Mouse (Mus musculus) gastrocnemius, postnatal 14 days (tissue): Measurements from ENCODE around the gene Prph2. TPM values are rescaled to one million over a fixed set of nuclear protein-coding genes. Genes with fewer than 3 reads are reported as not detected.

Source experiments
- DNase-seq: peaks from one replicate; pipeline ENCODE4 v3.0.0; 2021; ENCODE audit warnings: mixed read lengths
- intact Hi-C: fragments of 180-260 bp; cut with DNase I; formaldehyde crosslinking; loops from one replicate; pipeline ENCODE4 v1.15.1; 2025; ENCODE audit warnings: low total_unique reads
- total RNA-seq, 2 experiments: library from RNA; stranded (reverse); gene quantifications; 2 replicates each; pipeline ENCODE4 v1.2.3; 2021

Prph2 gene
- total RNA-seq, 2 experiments from 2014 or later = not detected

DNA sequence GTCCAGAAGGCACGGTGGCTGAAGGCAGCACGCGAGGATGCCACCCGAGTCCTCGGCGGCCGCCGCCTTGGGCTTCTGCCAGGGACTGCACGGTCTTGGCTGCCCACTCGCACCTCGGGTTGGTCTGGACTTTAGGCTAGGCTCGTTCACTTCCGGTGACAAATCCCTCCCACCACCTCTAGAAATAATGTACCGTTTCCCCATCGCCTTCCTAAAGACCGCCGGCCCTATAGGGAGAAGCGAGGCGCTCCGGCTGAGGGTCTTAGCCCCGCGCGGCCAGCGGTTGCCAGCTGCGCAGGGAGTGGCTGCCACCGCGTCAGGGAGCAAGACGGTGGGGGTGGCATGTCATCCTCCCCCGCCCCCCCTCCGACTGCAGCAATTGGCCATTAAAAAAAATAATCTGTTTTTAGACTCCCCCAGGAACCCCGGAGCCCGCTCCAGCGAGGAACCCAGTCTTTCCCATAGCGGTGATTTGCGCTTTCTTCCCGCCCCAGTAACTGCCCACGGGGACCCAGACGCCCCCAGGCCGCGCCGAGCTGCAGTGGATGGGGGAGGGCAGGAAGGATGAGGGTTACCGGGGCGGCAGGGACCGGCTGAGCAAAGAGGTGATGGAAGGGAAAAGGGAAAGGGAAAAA is 20.7 kb upstream of the Prph2 start:
- intact Hi-C loops = no loop called here
- DNase-seq = peak; percentile 82

GRCm38 (mm10) chr17:46890116-46890815 is 20.0 kb upstream of the Prph2 start, which contains the start of gene Tbcc:
Gene Tbcc (plus strand): TSS chr17:46890684.
- intact Hi-C loops = no loop called here
- DNase-seq = peak; percentile 97

- DNase-seq = peak; percentile 47
- intact Hi-C loops = no loop called here
These were observed 19.2 kb upstream of the Prph2 start for GRCm38 (mm10) chr17:46890843-46891594.

GRCm38 (mm10) chr17:46895426-46895825 is 14.8 kb upstream of the Prph2 start:
- intact Hi-C loops = no loop called here
- DNase-seq = no peak

GRCm38 (mm10) chr17:46897221-46897950 is 12.9 kb upstream of the Prph2 start:
- no peak for DNase-seq
- intact Hi-C loops = no loop called here

- DNase-seq = no peak
- intact Hi-C loops = no loop called here
These were observed 9.3 kb upstream of the Prph2 start for GRCm38 (mm10) chr17:46900941-46901340.

DNA sequence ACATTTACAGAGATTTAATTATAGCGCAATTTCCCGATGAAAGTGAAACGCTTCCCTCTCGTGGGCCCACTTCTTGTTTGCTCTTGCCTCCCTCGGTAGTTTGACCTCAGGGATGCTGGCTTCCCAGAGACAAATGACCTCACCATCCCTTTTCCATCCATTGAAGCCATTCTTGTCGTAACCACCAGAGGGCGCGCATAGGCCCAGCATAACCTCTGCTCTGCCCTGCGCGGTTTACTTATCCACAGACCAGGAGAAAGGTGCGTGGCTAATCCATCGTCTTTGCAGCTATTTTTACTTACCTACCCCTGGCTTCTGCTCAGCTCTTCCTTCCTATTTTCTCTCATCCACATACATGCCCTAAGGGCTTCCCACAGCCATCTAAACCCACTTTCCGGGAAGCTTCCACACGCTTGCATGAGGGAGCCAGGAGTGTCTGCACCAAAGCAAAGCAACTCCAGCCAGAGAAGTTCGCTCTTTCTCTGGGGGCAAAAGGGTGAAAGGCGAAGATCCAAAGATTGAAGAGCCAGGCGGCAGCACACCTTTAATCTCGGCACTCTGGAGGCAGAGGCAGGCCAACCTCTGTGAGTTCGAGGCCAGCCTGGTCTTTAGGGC is 6.3 kb upstream of the Prph2 start:
- peak; percentile 74 for DNase-seq
- intact Hi-C loops = no loop called here

GRCm38 (mm10) chr17:46912331-46912730 is 2.1 kb downstream of the Prph2 start:
- no peak for DNase-seq
- intact Hi-C loops = no loop called here

DNA sequence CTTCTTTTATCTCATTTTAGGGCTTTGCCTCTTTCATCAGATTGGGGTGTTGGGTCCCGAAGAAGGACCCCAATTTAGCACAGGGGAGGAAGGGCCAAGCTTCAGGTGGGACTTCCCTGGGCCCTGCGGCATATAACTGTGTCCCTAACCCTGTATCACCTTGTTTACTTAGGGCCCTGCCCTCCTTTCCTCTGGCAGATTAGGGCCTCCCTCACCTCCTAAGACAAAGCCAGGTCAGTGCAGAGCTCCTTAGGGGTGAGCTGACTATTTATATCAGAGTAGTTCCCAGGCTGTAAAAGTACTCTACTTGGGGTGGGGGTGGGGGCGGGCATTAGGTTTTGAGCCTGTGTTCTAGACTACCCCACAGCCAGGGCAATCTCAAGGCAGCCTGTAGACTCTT is 4.9 kb downstream of the Prph2 start:
- intact Hi-C loops = no loop called here
- no peak for DNase-seq

DNA sequence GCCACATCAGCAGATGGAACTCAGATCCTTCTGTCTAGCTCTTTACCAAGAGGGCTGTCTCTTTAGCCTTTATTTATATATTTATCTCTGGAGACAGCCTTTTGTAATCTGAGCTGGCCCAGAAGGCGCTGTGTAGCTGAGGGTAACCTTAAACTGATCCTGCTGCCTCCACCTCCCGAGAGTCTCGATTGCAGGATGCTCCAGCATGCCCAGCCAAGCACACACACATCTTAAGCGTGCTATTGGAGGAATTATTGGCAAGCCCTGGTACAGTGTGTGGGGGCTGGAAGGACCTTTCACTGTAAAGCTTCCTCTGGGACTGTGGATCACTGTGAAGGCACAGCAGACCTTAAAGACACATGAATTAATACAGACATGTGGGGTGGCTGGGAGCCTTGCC is 8.7 kb downstream of the Prph2 start:
- intact Hi-C loops = no loop called here
- DNase-seq = no peak

DNA sequence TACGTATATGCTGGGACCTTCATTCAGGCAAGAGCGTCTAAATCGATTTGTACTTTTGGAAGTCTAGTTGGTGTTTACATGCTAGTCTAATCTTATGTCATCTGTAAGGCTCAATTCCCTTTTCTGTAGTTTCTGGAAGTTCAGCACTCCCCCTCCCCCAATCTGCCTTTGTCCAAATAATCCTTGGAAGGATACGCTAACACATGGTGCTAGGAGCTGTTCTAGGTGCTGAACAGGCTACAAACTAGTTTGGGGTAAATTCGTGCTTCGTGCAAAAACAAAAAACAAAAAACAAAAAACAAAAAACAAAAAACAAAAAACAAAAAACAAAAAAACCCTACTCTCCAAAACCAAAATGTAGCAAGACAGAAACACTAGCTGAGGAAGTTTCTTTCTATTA is 10.6 kb downstream of the Prph2 start:
- no peak for DNase-seq
- intact Hi-C loops = no loop called here

DNA sequence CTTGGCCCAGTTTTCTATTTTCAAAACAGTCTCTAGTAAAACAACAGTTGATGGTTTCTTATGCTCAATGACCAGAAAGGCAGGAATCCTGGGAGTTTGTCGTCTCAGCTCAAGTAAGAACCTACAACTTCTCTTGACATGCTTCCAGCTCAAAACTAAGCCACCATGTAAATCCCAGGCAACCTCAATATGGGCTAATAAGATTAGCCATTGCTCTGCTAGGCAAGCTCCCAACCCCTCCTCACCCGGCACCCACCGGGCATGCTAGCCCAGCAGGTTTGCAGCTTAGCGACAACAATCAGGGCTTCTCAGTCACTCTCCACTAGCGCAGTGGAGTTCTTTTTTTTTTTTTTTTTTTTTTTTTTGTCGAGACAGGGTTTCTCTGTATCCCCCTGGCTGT is 15.9 kb downstream of the Prph2 start:
- intact Hi-C loops = no loop called here
- no peak for DNase-seq

GRCm38 (mm10) chr17:46926941-46927340 is 16.7 kb downstream of the Prph2 start:
- intact Hi-C loops = no loop called here
- no peak for DNase-seq

DNA sequence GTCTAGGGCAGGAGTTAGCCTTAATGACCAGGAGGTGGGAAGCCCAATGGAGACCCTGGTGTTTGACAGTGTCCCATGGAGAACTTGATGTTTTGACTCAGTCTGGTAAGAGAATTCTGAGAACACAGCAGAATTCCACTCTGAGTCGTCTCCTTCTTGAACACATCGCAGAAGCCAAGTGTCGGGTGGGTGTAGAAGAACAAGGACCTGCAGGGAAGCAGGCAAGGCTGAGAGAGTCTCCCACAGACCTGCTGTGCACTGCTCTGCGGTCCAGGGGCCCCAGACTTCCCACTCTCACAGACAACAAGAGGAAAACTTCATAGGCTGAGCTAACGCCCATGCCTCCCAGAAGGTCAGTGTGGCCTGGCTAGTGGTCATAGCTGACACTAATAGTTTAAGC is 17.5 kb downstream of the Prph2 start:
- intact Hi-C loops = no loop called here

GRCm38 (mm10) chr17:46929277-46929676 is 19.0 kb downstream of the Prph2 start:
- no peak for DNase-seq
- intact Hi-C loops = no loop called here

More for the DNA sequence above, 17.5 kb downstream of the Prph2 start:
- no peak for DNase-seq

DNA sequence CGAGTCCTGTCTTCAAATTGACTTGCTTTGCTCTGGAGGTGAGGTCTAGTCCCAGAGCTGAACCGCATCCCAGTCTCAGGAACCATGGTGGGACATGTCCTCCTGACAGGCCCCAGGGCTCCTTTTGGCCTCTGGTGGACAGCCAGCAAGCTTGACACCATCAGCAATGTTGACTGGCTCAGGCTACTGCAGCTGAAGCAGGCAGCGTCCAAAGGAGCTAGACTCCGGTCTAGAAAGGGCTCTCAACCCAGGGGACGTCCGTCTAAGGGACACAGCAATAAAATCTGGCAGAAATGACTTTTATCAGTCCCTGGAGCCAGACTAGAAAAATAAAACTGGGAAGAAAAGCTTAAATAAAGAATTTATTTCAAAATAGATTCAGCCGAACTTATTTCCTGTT is 19.6 kb downstream of the Prph2 start:
- intact Hi-C loops = no loop called here
- no peak for DNase-seq

GRCm38 (mm10) chr17:46932961-46933360 is 22.7 kb downstream of the Prph2 start:
- no peak for DNase-seq
- intact Hi-C loops = no loop called here

DNA sequence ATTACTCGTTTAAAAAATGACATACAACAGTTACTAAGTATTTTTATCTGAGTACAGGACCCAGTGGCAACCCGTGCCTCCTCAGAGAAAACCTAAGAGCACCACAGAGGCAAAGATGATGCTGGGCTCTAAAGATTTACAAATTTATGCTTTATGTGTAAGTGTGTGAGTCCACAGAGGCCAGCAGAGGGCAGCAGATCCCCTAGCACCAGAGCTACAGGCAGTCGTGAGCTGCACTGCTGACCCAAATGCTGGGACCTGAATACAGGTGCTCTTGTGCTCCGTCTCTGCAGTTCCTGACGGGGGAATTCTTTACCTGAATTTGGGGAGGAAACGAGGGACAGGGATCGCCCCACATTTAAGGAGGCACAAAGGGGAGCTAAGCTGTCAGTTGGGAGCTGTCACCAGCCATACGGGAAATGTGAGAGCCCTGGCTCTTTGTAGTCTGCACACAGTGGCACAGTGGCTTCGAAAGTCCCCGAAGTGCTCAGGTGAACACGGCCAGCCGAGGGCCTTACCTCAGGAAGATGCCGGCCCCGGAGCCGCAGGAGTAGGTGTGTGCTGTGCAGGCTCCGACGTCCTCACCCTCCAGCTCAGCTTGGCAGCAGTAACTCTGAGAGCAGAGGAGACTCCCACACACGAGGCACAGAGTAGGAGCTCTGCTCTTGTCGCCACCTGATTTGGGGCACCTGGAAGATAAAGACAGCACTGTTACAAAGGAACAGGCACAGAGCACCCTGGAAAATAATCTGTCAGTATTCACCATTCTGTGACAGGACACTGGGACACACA is 23.5 kb downstream of the Prph2 start:
- intact Hi-C loops = no loop called here
- peak; percentile 49 for DNase-seq

GRCm38 (mm10) chr17:46940461-46940860 is 30.2 kb downstream of the Prph2 start:
- intact Hi-C loops = no loop called here
- DNase-seq = no peak
